Comparison of ENCODE assay signal across 8 mouse cellular contexts in genomic region chr19:6141394-6141749, GRCm38 (mm10). TPM values are rescaled to one million over a fixed set of nuclear protein-coding genes. Genes with fewer than 3 reads are reported as not detected.
DNase-seq lines count a peak whose midpoint lies in the region; ATAC-seq and TF ChIP-seq lines count a peak whose summit lies in the region.

Gene Arl2 (minus strand): TSS chr19:6141548.

- peak; percentile 63 for ATAC-seq in embryonic facial prominence, embryonic 11.5 days (replicated peaks; ENCODE audit: insufficient number of reproducible peaks, low FRiP score, low TSS enrichment, low read depth)
- ATAC-seq in granulocyte monocyte progenitor cell, adult 5-6 weeks (replicated peaks; ENCODE audit: poor library complexity, severe bottlenecking) = peak; percentile 71
- peak; percentile 73 for ATAC-seq in limb, embryonic 11.5 days (ENCODE audit: insufficient number of reproducible peaks, low FRiP score, low TSS enrichment, low read depth)
- ATAC-seq in midbrain, embryonic 13.5 days = peak; percentile 77

- H3K9me3 ChIP-seq in embryonic facial prominence, embryonic 11.5 days (replicated peaks; ENCODE audit: control insufficient read depth, low read length) = no peaks in the 10 kb centered on the region
- no peaks in the 10 kb centered on the region for H3K9me3 ChIP-seq in limb, embryonic 11.5 days (ENCODE audit: control insufficient read depth, low read length)
- no peaks in the 10 kb centered on the region for H3K9me3 ChIP-seq in midbrain, embryonic 13.5 days

- H3K27me3 ChIP-seq in embryonic facial prominence, embryonic 11.5 days (ENCODE audit: control insufficient read depth, insufficient read depth, low read length) = no peaks in the 10 kb centered on the region
- H3K27me3 ChIP-seq in limb, embryonic 11.5 days (ENCODE audit: control insufficient read depth, insufficient read depth, low read length) = no peaks in the 10 kb centered on the region
- H3K27me3 ChIP-seq in midbrain, embryonic 13.5 days = no peaks in the 10 kb centered on the region
- no peaks in the 10 kb centered on the region for H3K27me3 ChIP-seq in spleen, adult 2 months (ENCODE audit: control insufficient read depth, insufficient read depth, low read length)

- H3K4me3 ChIP-seq in embryonic facial prominence, embryonic 11.5 days (ENCODE audit: low read depth, low read length) = peak within 1 kb of the TSS; percentile 66
- peak within 1 kb of the TSS; percentile 56 for H3K4me3 ChIP-seq in limb, embryonic 11.5 days (ENCODE audit: low read depth, low read length)
- peak within 1 kb of the TSS; percentile 55 for H3K4me3 ChIP-seq in midbrain, embryonic 13.5 days (replicated peaks)
- peak within 1 kb of the TSS; percentile 96 for H3K4me3 ChIP-seq in spleen, adult 2 months (ENCODE audit: extremely low read depth, insufficient read depth, insufficient read length)

- peak; percentile 97 for DNase-seq in 416B (ENCODE audit: low read depth)
- DNase-seq in adrenal gland, postnatal 14 days = peak; percentile 87
- peak; percentile 93 for DNase-seq in embryonic facial prominence, embryonic 11.5 days (ENCODE audit: low spot score)
- peak; percentile 77 for DNase-seq in kidney, adult 18-20 months
- peak; percentile 87 for DNase-seq in limb, embryonic 11.5 days (ENCODE audit: low spot score)
- peak; percentile 70 to 82 for DNase-seq in spleen, adult 2 months (ENCODE audit: low read depth in 1 of 2, low spot score in 2 of 2)

- TF ChIP-seq POLR2A in spleen, adult 2 months (IDR thresholded peaks at IDR 0.05; ENCODE audit: low read depth, low read length) = no peak

- peak within 1 kb of the TSS; percentile 87 for H3K9ac ChIP-seq in embryonic facial prominence, embryonic 11.5 days (replicated peaks; ENCODE audit: low read length)
- H3K9ac ChIP-seq in limb, embryonic 11.5 days (ENCODE audit: low read length) = peak within 1 kb of the TSS; percentile 86
- H3K9ac ChIP-seq in midbrain, embryonic 13.5 days (replicated peaks) = peak within 1 kb of the TSS; percentile 85

- peak within 1 kb of the TSS; percentile 95 for H3K27ac ChIP-seq in embryonic facial prominence, embryonic 11.5 days (replicated peaks; ENCODE audit: low read depth, low read length)
- peak within 1 kb of the TSS; percentile 93 for H3K27ac ChIP-seq in limb, embryonic 11.5 days (replicated peaks; ENCODE audit: low read depth, low read length)
- peak within 1 kb of the TSS; percentile 96 for H3K27ac ChIP-seq in midbrain, embryonic 13.5 days
- H3K27ac ChIP-seq in spleen, adult 2 months (ENCODE audit: insufficient read depth, low read length) = peak within 1 kb of the TSS; percentile 97

- under 1% methylated on average over 15 of the region's 15 CpGs for WGBS in embryonic facial prominence, embryonic 11.5 days
- under 1% methylated on average over 15 of the region's 15 CpGs for WGBS in limb, embryonic 11.5 days
- under 1% methylated on average over 15 of the region's 15 CpGs for WGBS in midbrain, embryonic 13.5 days
- WGBS in spleen, adult 2 months = 2% methylated on average over 15 of the region's 15 CpGs

- H3K36me3 ChIP-seq in embryonic facial prominence, embryonic 11.5 days (replicated peaks; ENCODE audit: control insufficient read depth, insufficient read depth, low read depth, low read length) = no peaks in the 10 kb centered on the region
- H3K36me3 ChIP-seq in limb, embryonic 11.5 days (ENCODE audit: control insufficient read depth, insufficient read depth, low read length) = 0 out of 2 replicates have a peak, but pooled peaks cover 2% of the 10 kb centered on the region
- peaks cover 22% of the 10 kb centered on the region for H3K36me3 ChIP-seq in midbrain, embryonic 13.5 days
- no peaks in the 10 kb centered on the region; the same call in 1 of the 2 replicates for H3K36me3 ChIP-seq in spleen, adult 2 months (ENCODE audit: control insufficient read depth, insufficient read depth, low read length)

- no peaks in the 10 kb centered on the region for H3K4me1 ChIP-seq in embryonic facial prominence, embryonic 11.5 days (ENCODE audit: control insufficient read depth, insufficient read depth, low read length)
- H3K4me1 ChIP-seq in limb, embryonic 11.5 days (ENCODE audit: control insufficient read depth, insufficient read depth, low read length) = peaks cover 7% of the 10 kb centered on the region
- peaks cover 11% of the 10 kb centered on the region for H3K4me1 ChIP-seq in midbrain, embryonic 13.5 days (replicated peaks)
- no peaks in the 10 kb centered on the region for H3K4me1 ChIP-seq in spleen, adult 2 months (ENCODE audit: control insufficient read depth, insufficient read depth, insufficient read length)

- peak within 1 kb of the TSS; percentile 82 for H3K4me2 ChIP-seq in embryonic facial prominence, embryonic 11.5 days (ENCODE audit: low read depth, low read length)
- H3K4me2 ChIP-seq in limb, embryonic 11.5 days (ENCODE audit: low read depth, severe bottlenecking) = peak within 1 kb of the TSS; percentile 73
- peak within 1 kb of the TSS; percentile 84 for H3K4me2 ChIP-seq in midbrain, embryonic 13.5 days (replicated peaks)

- peak; percentile 45; the same call in 1 of the 2 replicates for TF ChIP-seq CTCF in spleen, adult 2 months (IDR thresholded peaks at IDR 0.05; ENCODE audit: extremely low read depth, insufficient read depth, insufficient read length, insufficient replicate concordance)

RNA-seq across cellular contexts. Expression of gene Arl2, which starts in this region (rescaled TPM):
- total RNA-seq in adrenal gland, postnatal 14 days (2021) = 61.2 and 61.5 TPM in 2 replicates
- 72.8 and 81.4 TPM in 2 replicates for polyA plus RNA-seq in embryonic facial prominence, embryonic 11.5 days (2014; fragmentation: Nextera tagmentation; extraction: Ambion mirVana)
- total RNA-seq in granulocyte monocyte progenitor cell, adult 5-6 weeks (2014; fragmentation: Nextera tagmentation) = 22.6 and 37.1 TPM in 2 replicates
- 27.1 and 30.7 TPM in 2 replicates for total RNA-seq in granulocyte monocyte progenitor cell, adult 5-6 weeks (2017)
- polyA plus RNA-seq in limb, embryonic 11.5 days (2014; fragmentation: Nextera tagmentation; extraction: Ambion mirVana) = 66.8 and 68.0 TPM in 2 replicates
- polyA plus RNA-seq in midbrain, embryonic 13.5 days (2015; fragmentation: Nextera tagmentation; extraction: Ambion mirVana) = 115 and 118 TPM in 2 replicates
- polyA plus RNA-seq in spleen, adult 2 months (2012; rRNA removed) = 51.8 and 64.8 TPM in 2 replicates

Comparison
In these comparisons a context has a peak if more than half of its experiments do, and no peak if none do; other contexts are left out.
1. Peak in every context shown above with its lines: DNase-seq, ATAC-seq, H3K4me3 ChIP-seq and H3K27ac ChIP-seq.